Mouse (Mus musculus) urinary bladder, postnatal 4 days (tissue): ENCODE measurements around the gene Mdm4.
"Not testable (repeated sequence)": the region's sequence is repeated elsewhere in the genome, so short reads cannot be mapped to it uniquely, and the experiment has no call there.

Source experiments
- DNase-seq, 2 experiments: peaks; one replicate each; pipeline ENCODE4 v3.0.0; 2021 to 2022; ENCODE audit warnings: low spot score in 2 of 2

The Mdm4 gene

DNA sequence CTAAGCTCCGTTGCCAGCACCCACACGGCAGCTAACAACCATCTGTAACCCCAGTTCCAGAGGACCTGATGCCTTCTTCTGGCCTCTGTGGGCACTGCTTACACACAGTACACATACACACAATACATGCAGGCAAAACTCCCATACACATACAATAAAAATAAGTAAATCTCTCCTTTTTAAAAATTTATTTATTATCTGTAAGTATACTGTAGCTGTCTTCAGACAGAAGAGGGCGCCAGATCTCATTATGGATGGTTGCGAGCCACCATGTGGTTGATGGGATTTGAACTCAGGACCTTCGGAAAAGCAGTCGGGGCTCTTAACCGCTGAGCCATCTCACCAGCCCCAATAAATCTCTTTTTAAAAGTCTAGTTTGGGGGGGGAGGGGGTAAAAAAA, 9.0 kb downstream of the Mdm4 start:
- no peak for DNase-seq

DNA sequence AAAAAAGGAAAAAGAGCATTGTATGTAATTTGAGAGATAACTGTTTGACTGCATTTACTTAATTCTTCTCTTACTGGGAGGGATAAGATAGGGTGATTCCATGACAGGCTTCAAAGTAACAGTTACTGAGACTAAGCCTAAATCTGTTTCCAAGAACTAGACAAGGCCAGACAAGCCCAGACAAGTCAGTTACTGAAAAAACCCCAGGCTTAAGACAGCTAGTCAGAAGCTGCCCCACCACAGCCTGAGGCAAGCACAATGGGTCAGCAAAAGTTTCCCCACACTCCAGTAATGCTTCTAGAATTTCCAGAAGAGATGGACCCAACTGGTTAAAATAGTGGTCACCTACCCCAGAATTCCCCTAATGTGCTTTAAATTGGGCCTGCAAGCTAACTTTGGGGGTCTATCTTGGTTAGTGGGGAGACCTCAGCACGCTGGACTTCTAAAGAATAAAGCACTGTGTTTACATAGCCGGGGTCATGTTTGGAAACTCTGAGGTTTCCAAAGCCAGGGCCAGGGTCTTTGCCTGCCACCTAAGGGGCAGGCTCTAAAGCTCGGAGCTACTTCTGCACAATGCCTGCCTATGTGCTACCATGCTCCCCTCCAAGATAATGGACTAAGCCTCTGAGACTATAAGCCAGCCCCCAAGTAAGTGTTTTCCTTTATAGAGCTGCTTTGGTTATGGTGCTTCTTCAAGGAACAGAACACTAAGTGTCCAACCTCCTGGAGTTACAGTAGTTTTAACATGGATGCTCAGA, 10.0 kb downstream of the Mdm4 start:
- DNase-seq, result no peak

DNA sequence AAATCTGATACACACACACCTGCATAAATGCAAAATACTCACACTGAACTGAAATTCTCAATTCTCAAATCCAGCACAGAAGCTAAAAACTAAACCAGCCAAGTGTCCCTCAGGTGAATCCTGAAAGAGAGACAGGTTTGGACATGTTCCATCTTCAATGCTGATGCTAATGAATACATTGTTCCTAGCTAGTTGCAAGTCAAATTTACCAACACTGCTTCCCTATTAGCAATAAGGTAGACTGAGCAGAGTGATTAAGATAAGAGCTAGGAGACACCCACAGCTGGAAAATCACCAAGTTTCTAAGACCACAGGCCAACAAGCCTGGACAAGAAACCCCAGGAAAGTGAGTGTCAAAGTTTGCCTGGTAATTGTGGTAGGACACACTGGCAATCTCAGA, 11.0 kb downstream of the Mdm4 start:
- no peak for DNase-seq

DNA sequence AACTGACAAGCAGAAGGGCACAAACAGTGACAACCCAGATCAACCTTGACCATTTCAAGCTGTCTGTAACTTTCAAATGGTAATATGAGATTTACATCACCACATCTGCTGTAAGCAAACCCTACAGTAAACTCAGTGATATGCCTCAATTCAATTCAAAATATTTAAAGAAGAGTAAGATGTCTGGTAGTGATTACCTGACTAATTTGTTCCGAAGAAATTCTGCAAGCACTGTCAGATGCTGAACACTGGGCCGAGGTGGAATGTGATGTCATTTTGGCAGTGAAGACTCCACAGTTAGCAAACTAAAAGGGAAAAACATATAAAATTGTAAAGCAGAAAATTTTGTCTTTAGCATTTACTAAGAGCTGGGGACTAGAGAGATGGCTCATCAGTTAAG, 11.8 kb downstream of the Mdm4 start:
- DNase-seq, result no peak

DNA sequence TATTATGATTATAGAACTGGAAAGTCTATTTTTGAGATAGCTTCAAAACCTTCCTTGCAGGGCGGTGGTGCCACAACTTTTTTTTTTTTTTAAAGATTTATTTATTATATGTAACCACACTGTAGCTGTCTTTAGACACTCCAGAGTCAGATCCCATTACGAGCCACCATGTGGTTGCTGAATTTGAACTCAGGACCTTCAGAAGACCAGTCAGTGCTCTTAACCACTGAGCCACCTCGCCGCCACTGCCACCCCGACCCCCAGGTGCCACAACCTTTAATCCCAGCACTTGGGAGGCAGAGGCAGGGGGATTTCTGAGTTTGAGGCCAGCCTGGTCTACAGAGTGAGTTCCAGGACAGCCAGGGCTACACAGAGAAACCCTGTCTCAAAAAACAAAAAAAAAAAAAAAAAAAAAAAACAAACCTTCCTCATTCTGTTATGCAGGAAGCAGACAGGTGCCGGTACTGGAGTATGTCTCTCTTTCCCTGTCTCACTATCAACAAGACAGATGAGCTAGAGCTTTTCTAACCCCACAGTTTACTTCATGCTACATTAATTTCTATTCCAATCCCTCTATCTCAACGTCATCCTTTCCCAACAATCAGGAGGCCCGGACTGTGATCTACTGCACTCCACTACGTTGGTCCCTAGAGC, 13.5 kb downstream of the Mdm4 start:
- no peak for DNase-seq

DNA sequence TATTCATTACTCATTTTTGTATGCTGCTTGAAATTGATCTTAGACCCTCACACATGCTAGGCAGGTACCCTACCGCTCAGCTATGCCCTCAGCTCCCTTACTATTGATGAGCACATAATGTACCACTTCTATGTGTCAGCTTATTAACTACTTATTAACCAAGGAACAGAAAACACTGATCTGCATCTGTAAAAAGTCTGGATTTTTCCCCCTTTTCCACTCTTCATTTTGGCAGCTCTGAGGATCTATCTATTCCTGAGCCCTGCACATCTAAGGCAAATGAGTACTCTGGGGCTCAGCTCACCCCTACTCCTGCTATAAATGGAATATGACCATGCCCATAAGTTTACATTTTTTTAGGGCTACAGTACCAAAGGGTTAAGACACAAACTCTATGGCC, 16.2 kb downstream of the Mdm4 start:
- no peak for DNase-seq

DNA sequence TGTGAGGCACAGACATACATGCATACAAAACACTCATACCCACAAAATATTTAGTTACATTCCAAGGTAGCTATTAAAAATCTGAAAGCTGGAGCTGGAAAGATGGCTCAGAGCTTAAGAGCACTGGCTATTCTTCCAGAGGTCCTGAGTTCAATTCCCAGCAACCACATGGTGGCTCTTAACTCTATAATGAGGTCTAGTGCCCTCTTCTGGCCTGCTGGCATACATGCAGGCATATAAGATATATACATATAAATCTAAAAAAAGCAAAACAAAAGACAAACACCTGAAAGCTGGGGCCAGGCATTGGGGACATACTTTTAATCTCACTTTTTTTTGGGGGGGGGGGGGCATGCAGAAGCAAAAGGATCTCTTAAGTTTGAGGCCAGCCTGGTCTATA, 17.0 kb downstream of the Mdm4 start:
- DNase-seq, result no peak

DNA sequence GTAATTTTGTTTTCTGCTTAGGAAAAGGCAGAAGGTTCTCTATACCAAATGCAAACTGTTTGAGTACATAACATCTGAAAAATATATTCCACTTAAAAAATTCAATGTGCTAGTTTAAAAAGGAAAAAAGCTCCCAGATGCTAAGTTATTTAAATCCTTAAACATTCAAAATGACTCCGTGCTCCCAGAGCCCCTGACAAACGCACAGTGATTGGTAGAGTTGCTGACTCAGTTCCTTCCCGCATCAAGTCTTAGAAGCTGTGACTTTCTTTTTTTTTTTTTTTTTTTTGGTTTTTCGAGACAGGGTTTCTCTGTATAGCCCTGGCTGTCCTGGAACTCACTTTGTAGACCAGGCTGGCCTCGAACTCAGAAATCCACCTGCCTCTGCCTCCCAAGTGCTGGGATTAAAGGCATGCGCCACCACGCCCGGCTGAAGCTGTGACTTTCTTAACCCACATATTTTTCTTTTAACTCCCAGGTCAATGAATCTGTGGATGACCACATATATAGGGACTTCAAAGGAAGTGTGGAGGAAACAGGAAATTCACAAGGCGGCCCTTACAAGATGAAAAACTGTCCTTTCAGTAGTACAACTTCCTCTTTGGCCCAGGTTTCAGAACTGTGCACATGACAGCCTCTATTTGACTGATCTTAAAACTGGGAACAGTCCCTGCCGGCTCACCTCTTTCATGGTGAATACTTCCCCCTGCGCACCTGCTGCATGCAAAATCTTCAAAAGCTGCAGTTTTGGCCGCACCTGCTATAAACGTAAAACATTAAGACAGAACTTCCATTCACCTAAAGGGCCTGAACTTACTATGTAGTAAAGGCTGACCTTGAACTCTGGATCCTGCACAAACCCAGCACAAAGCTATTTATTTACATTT, 18.2 kb downstream of the Mdm4 start:
- DNase-seq, result no peak

DNA sequence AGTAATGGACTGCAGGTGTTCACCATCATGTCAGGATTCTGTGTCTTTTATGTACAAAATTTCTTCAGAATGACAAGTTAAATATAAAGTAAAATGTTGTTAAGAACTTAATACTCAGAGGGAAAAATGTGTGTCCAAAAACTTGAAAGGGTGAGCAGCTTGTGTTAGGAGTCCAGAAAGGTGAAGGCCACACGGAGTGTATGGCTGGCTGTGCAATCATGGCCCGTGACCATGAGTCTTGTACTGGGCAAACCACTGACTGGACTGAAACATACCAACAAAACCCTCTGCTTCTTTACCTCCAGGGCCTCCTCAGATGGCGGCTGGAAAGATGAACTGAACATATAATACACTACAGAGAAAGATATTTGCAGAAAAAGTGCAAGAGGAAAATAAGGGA, 23.8 kb downstream of the Mdm4 start:
- no peak for DNase-seq

DNA sequence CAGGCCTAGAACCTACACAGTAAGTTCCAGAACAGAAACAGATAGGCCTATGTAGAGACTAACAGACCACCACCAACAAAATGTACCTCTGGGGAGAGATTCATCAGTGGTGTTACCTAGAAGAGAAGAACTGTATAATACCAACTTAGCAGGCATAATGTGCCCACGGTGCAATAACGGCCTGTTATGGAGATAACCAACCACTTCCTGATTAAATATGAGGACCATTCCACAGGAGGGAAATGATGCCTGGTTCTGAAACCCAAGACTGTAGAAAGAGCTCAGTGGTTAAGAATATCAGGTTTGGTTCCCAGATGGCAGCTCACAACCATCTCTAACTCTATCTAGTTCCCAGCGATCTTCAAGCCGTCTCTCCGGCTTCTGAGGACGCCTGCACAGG, 30.0 kb downstream of the Mdm4 start:
- no peak for DNase-seq

DNA sequence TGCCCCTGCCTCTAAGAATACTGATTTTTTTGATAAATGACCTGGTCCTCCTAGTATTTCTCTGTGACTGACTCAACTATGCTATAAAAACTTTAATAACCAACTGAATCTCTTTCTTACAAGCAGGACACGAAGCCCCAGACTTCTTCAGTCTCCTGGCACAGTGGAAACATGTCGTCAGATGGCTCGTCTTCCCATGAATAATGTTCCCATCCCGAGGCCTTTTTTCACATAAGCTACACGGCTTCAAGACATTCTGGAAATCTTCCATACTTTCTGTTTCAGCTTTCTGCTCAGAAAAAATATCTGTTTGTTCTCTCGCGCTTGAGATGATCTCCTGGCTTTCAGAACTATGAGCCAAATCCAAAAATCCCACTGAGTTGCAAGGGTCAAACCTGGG, 38.8 kb downstream of the Mdm4 start:
- DNase-seq, result no peak

DNA sequence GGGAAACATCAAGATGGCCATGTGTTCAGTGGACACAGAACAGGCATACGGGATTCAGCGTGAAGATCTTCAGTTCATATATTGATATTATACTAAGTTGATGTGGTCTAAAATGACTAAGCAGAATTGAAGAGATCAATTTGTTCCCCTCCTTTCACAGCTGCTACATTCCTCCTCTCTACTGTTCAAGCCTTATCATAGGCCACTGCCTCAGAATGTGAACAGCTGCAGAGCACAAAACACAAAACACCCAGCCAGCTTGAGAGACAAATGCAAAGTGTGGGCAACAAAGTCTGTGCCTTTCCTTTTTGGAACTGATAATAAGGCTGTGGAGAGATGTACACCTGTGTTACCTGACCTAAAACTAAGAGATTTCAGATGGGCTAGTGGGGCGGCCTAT, 39.6 kb downstream of the Mdm4 start:
- no peak for DNase-seq

DNA sequence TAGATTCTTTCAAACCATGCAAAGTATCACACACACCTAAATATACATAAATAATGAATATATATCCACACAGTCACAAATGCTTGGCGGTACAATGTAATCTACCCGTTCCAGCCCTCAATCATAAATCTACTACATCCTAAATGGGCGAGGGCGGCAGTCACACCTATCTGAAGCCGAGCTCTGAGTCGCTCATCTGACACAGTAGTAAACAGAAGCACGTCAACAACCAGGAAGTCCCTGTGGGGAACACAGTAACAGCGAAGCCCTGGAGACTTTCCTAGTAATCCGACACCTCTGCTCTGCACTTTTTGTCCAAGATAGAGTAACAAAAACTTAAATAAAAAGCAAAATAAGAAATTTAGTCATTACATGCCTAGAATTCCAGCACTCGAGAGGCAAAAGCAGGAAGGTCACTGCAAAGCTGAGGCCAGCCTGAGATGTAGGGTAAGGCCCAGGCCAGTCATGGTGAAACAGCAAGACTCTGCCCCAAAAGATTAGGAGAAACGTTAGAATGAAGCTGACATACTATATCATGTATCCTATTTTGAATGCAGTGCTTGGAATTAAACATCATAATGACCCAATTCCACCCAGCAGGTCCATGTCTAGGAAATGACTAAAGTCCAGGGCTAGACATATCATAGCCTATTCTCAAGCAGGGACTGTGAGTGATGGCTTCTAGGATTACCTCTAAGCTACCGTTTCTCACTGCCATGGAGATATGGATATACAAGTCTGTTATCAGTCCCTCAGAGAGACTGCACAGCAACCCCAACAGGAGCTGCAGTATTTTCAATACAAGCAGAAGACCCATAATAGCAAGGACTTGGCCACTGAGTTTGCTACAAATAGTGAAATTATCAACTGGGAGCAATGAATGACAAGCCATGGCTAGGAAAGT, 41.6 kb downstream of the Mdm4 start:
- not testable (repeated sequence) for DNase-seq

DNA sequence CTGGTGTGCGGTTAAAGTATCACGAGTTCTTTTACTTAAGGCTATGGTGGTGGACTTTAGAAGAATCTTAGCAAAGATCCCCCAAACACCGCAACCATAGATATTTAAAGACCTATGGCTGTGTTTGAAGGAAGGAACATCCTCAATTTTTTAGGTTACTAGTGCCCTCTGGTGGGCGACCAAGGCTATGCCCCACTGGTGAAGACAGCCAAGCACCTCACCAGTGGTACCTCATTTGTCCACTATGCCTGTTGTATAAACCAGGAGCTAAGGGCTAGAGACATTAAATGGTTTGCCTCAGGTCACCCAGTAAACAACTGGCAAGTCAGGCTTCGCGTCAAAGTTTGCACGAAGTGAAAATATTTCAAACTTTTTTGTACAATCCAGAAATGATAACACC, 47.6 kb downstream of the Mdm4 start:
- peak; percentile 38 to 72 for DNase-seq

DNA sequence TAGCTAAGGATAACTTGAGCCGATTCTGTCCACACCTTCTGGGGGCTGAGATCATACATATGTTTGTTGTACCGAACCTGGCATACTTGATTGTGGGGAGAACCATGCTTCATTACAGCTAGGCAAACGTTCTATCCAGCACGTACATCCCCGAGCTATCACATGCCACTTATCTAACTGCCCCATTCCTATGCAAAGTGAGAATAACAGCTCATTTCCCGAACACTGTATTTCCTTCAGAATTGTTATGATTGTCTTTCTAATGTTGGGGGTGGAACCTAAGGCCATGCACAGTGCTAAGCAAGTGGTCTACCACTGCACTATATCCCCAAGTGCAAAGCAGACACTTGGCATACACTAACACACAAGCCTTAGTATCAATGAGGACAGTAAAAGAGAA, 49.1 kb downstream of the Mdm4 start:
- no peak for DNase-seq

DNA sequence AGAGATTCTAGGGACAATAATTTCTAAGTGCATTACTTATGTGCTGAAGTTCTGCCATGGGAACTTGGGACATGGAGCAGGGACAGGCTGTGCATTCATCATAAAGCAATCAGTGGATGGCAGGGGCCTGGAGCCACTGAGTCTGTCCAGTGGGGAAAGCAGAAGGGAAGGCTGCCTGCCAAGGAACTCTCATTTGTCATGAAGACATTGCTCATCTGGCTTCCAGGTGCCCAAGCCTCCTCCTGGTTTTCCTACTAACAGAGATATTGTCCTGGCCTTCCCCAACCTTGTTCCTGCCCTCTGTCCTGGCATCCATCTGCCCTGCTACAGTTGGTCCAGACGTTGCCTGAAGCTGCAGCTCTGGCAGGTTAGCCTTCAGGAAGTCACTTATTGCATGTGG, 53.0 kb downstream of the Mdm4 start:
- no peak for DNase-seq

DNA sequence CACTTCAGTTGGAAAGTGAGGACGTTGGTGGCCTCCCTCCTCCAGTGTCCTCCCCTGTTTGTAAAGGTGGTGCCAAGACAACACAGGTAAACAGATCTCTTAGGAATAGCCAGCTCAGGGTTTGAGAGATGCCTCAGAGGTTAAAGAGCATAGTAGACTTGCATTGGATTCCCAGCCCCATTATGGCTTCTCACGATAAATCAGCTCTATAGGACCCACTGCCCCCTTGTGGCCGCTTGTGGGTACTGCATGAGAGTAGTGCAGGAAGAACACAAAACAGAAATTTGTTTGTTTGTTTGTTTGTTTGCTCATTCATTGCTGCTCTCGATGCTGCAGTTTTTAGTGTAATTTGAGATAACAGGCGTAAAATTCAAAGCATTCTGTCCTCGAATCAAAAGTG, 61.7 kb downstream of the Mdm4 start:
- no peak for DNase-seq

DNA sequence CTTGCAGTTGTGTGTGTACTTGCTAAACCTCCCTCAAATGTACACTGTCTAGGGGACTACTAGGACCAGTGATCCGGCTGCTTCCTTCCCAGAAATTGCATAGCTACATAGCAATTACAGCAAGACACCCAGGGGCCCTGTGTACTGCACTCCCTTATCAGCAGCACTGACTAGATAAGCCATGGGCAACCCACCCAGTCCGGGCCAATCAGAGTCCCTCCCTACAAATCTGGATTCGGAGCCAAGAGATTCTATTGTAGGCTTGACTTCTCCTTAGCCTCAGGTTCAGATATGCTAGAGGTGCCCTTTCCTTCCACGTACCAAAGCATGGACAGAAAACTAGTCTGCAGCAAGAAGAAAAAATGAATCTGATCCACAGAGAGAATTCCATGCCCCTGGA, 65.7 kb downstream of the Mdm4 start:
- no peak for DNase-seq

DNA sequence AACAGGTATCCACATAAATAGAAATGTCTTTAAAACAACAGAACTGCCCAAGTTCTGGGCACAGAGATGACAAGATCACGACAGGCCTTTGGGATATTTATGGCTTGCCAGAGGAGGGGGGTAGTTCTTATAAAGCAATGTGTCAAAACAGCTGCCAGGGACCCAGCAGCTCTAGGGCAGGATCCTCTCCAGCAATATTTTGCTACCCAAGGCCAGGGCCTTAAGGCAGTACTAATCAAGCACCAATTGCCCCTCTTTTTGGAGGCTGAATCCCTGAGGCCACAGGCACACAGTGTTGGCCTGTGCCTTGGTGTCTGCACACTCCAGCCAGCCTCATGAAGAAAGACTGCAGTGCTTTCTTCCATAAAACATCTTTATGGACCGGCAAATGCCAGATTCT, 66.3 kb downstream of the Mdm4 start:
- DNase-seq, result no peak

DNA sequence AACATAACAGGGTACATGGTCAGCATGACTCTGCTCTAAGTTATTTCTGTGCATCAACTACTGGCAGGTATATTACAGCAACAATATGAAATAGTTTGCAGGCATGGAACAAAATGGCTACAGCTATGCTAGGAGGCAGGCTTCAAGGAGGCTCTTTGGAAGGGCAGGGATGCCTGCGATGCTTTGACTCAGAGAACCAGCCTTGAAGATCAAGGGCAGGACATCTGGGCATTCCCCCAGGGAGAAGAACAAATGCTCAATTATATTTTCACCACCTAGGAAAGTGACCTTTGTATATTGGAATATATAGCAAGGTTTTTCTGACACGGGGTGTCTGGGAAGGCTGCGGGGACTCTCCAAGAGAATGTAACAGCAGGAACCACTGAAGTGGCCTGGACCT, 68.6 kb downstream of the Mdm4 start:
- DNase-seq, result no peak

DNA sequence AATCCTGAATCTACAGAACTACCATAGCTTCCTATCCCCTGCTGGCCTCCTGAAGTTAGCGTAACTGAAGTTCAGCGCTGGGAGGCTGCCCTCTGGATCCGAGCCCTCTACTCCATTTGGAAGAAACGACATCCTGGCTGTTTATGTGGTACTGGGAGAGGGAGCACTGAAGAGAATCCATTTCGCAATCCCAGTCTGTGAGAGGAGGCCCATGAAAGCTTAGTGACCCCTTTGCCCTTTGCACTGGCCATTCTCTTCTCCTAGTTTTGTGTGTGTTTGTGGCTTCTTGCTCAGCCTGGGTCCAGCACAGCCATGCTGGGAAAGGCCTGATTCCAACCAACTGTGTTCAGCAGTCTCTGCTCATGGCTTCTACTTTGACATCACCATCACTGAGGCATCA, 73.6 kb downstream of the Mdm4 start:
- no peak for DNase-seq

DNA sequence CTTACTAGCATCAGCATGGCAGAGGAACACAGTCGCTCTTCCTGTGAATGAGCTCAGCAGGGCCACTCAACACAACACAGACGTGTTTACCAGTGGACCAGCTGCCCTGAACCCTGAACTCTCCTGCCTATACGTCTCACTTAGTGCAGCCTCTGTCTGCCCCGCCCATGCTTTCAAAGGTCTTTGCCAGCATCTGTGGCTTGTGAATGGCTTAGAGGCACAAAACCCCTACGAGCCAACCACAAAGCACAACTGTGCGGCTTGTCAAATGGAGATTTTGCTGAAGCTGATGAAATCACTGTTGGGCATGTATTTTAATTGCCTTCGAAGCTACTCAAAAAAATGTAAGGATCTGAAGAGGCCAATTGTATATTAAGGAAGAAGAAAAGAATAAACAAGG, 82.5 kb downstream of the Mdm4 start:
- DNase-seq, result no peak
